Mouse (Mus musculus) embryonic fibroblast, embryonic 13.5 days (primary cell): ENCODE data around the gene D10Wsu102e.

Experiments
- CTCF ChIP-seq: IDR thresholded peaks from 2 replicates; pipeline ENCODE4 v1.5.1; 2011; ENCODE audit warnings: mild to moderate bottlenecking, control low read depth, low read length, moderate library complexity, borderline replicate concordance; ENCODE audit not compliant: insufficient read depth
- POLR2A ChIP-seq: IDR thresholded peaks from 2 replicates; pipeline ENCODE4 v1.6.1; 2011; ENCODE audit warnings: low read depth, mild to moderate bottlenecking, control low read depth, low read length, moderate library complexity

DNA sequence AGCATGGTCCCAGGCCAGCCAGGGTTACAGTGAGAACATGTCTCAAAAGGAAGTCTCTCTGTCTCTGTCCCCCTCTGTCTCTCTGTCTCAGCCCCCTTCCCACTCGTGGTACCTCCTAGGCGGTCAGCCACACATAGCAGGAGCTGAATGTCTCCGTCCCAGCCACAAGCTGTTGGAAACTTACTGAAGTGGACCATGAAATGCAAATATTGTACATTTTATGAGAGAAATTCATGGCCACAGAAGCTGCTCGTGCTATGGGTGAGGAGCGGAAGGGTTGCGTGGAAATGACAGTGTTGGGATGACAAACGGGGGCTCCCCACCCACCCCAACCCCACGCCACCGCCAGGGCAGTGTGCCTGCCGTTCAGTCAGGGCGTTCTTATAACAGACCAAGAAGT lies 27.4 kb upstream of the D10Wsu102e start:
- TF ChIP-seq CTCF (no peak), POLR2A (no peak)
